Mouse (Mus musculus): ENCODE data around the gene Pdhb.

- TF ChIP-seq CTCF (IDR thresholded peaks at IDR 0.05; ENCODE audit: insufficient read depth, low read depth, low read length) (no peak), POLR2A (IDR thresholded peaks at IDR 0.05; ENCODE audit: insufficient read depth, low read depth, low read length) (no peak)
Observed at GRCm38 (mm10) chr14:8124046-8124881, 48.6 kb downstream of the Pdhb start.
